Mouse (Mus musculus) megakaryocyte, embryonic 14.5 days (primary cell): ENCODE measurements at regions not wholly inside any gene's neighbourhood (a gene's known extent, or its start where the extent isn't known, plus 50 kb on each side); places are given as distances from the start of the nearest gene placed in this dataset.

ENCODE experiments used
- H3K27me3 ChIP-seq: replicated peaks from 2 replicates; pipeline ENCODE3; 2012; ENCODE audit warnings: inconsistent platforms
- H3K36me3 ChIP-seq: replicated peaks from 2 replicates; pipeline ENCODE3; 2012; ENCODE audit warnings: low read length, inconsistent platforms, mixed read lengths
- H3K4me1 ChIP-seq: 2 replicates; pipeline ENCODE4 v1.6.1; 2012; ENCODE audit warnings: inconsistent platforms
- H3K4me3 ChIP-seq: replicated peaks from 2 replicates; pipeline ENCODE3; 2012; ENCODE audit warnings: moderate library complexity, mild to moderate bottlenecking, inconsistent platforms
- H3K9me3 ChIP-seq: 2 replicates; pipeline ENCODE4 v1.6.1; 2012; ENCODE audit warnings: inconsistent platforms
- FLI1 ChIP-seq: IDR thresholded peaks from 2 replicates; pipeline ENCODE4 v1.6.1; 2012; ENCODE audit warnings: low read length, inconsistent platforms, mixed read lengths
- GATA1 ChIP-seq: IDR thresholded peaks from 3 replicates; pipeline ENCODE4 v1.6.1; 2012; ENCODE audit warnings: mixed read lengths, low read length, inconsistent platforms, borderline replicate concordance

- Histone ChIP-seq H3K9me3 (peaks cover 7% of the 10 kb centered on the region; the same call in 1 of the 2 replicates), H3K4me3 (no peak overlapping the region), H3K36me3 (no peaks in the 10 kb centered on the region), H3K4me1 (peaks cover 24% of the 10 kb centered on the region; the same call in 1 of the 2 replicates), H3K27me3 (peaks cover 59% of the 10 kb centered on the region)
- TF ChIP-seq FLI1 (no peak), GATA1 (no peak)
These were observed 76.1 kb upstream of the Serp2 start for GRCm38 (mm10) chr14:76632763-76633162.

- no peak for TF ChIP-seq FLI1
- TF ChIP-seq GATA1 = no peak
- Histone ChIP-seq H3K27me3 (peaks cover 55% of the 10 kb centered on the region), H3K9me3 (peaks cover 7% of the 10 kb centered on the region; the same call in 1 of the 2 replicates), H3K36me3 (no peaks in the 10 kb centered on the region), H3K4me1 (peaks cover 24% of the 10 kb centered on the region; the same call in 1 of the 2 replicates), H3K4me3 (no peak overlapping the region)
These were observed 75.1 kb upstream of the Serp2 start for GRCm38 (mm10) chr14:76631740-76632139.

DNA sequence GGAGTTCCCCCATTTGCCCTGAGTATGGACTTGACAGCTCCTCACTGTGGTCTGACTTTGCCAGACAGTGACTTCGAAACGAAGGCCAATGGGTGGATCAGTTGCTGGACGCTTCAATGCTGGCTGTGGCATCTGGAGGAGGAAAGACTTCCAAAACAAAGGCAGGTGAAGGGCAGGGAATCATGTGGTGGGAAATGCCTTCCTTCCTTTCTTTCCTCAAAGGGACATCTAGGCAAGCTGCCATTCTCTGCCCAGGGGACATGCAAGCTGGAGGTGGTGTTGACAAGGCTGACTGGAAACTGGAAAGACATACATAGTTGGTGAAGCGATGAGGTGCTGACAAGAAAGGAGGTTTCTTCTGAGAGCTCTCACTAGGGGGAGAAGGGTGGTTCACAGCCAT is 74.5 kb upstream of the Serp2 start:
- TF ChIP-seq GATA1 = no peak
- no peak for TF ChIP-seq FLI1
- H3K4me3 ChIP-seq = no peak overlapping the region
- peaks cover 28% of the 10 kb centered on the region; the same call in 1 of the 2 replicates for H3K4me1 ChIP-seq
- H3K27me3 ChIP-seq = peaks cover 50% of the 10 kb centered on the region
- H3K9me3 ChIP-seq = peaks cover 7% of the 10 kb centered on the region; the same call in 1 of the 2 replicates
- no peaks in the 10 kb centered on the region for H3K36me3 ChIP-seq

GRCm38 (mm10) chr14:76629913-76630478 is 73.3 kb upstream of the Serp2 start:
- H3K36me3 ChIP-seq = no peaks in the 10 kb centered on the region
- peaks cover 40% of the 10 kb centered on the region for H3K4me1 ChIP-seq
- no peak for TF ChIP-seq FLI1
- no peak for TF ChIP-seq GATA1
- H3K4me3 ChIP-seq = no peak overlapping the region
- H3K9me3 ChIP-seq = peaks cover 7% of the 10 kb centered on the region; the same call in 1 of the 2 replicates
- peaks cover 49% of the 10 kb centered on the region for H3K27me3 ChIP-seq

- Histone ChIP-seq H3K4me1 (peaks cover 47% of the 10 kb centered on the region), H3K36me3 (no peaks in the 10 kb centered on the region), H3K27me3 (peaks cover 48% of the 10 kb centered on the region), H3K9me3 (peaks cover 7% of the 10 kb centered on the region; the same call in 1 of the 2 replicates), H3K4me3 (no peak overlapping the region)
- TF ChIP-seq FLI1 (no peak), GATA1 (no peak)
These were observed 71.6 kb upstream of the Serp2 start for GRCm38 (mm10) chr14:76628182-76628892.

DNA sequence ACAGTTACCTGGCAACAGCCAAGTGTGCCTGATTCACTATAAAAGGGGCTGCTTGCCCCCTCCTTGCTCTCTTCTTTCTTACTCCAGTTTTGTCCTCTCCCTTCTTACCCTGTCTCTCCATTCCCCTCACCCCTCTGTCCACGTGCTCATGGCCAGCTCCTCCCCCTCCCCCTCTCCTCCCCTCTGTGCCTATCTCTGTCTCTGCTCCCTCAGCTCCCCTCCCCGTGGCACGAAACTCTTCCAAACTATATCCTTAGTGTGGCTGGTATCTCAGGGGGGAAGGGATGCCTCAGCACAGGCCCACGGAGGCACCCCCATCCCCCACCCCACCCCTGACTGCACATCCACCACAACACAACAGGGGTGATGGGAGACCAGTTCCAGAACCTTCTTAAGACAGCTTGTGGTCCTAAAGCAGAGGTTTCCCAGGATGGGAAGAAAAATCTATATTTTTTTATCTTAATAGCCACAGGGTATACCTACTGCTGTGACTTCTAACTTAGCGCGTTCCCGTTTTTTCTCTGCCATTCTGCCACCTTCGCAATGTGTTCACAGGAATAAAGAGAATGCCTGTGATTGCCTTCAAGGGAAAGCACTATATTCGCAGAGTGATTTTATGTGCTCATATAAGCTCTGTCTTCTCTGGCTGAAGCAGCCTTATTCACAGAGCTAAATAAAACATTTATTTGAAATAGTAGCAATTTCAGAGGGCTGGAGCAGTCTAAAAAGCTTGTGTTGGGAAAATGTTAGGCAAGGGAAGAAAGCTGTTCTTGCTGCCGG is 69.1 kb upstream of the Serp2 start:
- H3K36me3 ChIP-seq = no peaks in the 10 kb centered on the region
- peaks cover 53% of the 10 kb centered on the region for H3K27me3 ChIP-seq
- TF ChIP-seq FLI1 = no peak
- TF ChIP-seq GATA1 = no peak
- no peak overlapping the region for H3K4me3 ChIP-seq
- H3K4me1 ChIP-seq = peaks cover 56% of the 10 kb centered on the region
- peaks cover 7% of the 10 kb centered on the region; the same call in 1 of the 2 replicates for H3K9me3 ChIP-seq

- H3K36me3 ChIP-seq = no peaks in the 10 kb centered on the region
- H3K4me1 ChIP-seq = peaks cover 54% of the 10 kb centered on the region
- no peak for TF ChIP-seq GATA1
- no peak for TF ChIP-seq FLI1
- peaks cover 53% of the 10 kb centered on the region for H3K27me3 ChIP-seq
- peaks cover 7% of the 10 kb centered on the region; the same call in 1 of the 2 replicates for H3K9me3 ChIP-seq
- no peak overlapping the region for H3K4me3 ChIP-seq
These were observed 68.1 kb upstream of the Serp2 start for GRCm38 (mm10) chr14:76624626-76625378.

DNA sequence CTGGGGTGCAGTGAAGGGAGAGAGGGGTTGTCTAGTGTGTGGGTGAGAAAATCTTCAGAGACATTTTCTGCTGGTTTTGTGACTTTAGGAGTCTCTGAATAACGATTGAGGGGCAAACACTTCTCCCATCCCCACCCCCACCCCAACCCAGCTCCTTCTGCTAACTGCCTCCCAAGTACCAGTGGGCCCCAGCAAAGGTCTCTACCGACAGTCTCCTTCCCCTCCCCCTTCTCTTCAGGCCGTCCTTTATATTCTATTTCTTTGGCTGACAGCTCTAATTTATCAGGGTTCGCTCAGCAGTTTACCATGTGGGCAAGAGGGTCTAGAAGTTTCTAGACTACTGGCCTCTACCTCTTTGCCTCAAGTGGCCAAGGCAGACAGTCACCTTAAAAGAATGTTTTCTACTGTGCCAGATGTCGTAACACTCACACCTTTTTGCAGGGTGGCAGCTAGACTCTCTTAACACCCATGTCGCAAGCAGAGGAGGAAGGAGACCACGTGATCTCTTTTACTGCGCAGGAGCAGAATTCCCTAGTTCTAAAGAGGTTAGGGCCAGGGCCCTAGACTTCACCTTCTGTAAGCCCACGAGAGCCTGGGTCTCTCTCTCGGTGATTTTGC is 66.8 kb upstream of the Serp2 start:
- Histone ChIP-seq H3K4me3 (no peak overlapping the region), H3K36me3 (no peaks in the 10 kb centered on the region), H3K4me1 (peaks cover 63% of the 10 kb centered on the region), H3K9me3 (no peaks in the 10 kb centered on the region), H3K27me3 (peaks cover 53% of the 10 kb centered on the region)
- no peak for TF ChIP-seq FLI1
- TF ChIP-seq GATA1 = no peak
